In the genomic region with DNA sequence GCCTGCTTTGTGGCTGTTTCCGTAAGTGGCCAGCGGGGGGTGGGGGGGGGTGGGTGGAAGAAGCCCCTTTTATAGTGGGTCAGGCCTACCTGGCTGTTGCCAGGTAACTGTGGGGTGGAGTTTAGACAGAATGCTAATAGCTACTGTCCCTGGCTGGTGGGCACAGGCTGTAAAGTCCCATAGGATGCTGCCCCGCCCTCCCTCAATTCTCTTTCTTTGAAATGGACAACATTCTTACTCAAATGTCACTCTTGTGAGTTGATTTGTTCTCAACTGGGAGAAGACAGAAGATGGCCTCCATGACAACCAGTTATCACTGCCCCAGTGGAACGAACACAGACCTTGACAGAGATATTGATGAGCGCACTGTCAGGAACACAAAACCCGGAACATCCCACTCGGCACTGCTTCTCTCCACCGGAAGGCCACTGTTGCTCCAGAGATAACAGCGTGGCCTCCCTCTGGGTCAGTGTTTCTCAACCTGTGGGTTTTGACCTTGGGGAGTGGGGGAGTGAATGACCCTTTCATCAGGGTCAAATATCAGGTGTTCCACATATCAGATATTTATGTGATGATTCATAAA, we compare ENCODE assay signal across 29 mouse cellular contexts. TPM values are rescaled to one million over a fixed set of nuclear protein-coding genes. Genes with fewer than 3 reads are reported as not detected.
DNase-seq lines count a peak whose midpoint lies in the region; ATAC-seq lines count a peak whose summit lies in the region.
"Had no signal": no experiment of that assay in that cellular context is flagged by ENCODE, and none has a peak within 500 bp of the region (broad histone marks: within the 10 kb centered on the region; RNA-seq: fewer than 3 reads in every experiment).

No protein-coding gene starts in this region.

- WGBS in liver, embryonic 15.5 days (ENCODE audit: insufficient replicate concordance): 47% methylated on average over 9 of the region's 9 CpGs
- WGBS in forebrain, embryonic 10.5 days: 79% methylated on average over 9 of the region's 9 CpGs

- H3K9me3 ChIP-seq in liver, embryonic 15.5 days (replicated peaks): no peaks in the 10 kb centered on the region
- no peaks in the 10 kb centered on the region for H3K9me3 ChIP-seq in forebrain, embryonic 10.5 days
- H3K9me3 ChIP-seq: embryonic facial prominence, embryonic 10.5 days; embryonic facial prominence, embryonic 13.5 days; forebrain, embryonic 12.5 days; forebrain, embryonic 15.5 days; heart, embryonic 12.5 days; heart, embryonic 15.5 days had no signal

- ATAC-seq in liver, embryonic 15.5 days (ENCODE audit: insufficient read depth): 0 out of 2 replicates have a peak, but pooled peaks have one; percentile 37
- 0 out of 2 replicates have a peak, but pooled peaks have one; percentile 23 for ATAC-seq in erythroid progenitor cell, adult 5-6 weeks (replicated peaks; ENCODE audit: low FRiP score, poor library complexity, severe bottlenecking)
- no peak for ATAC-seq in megakaryocyte, adult 5-6 weeks (ENCODE audit: poor library complexity, severe bottlenecking)
- no peak for ATAC-seq in erythroblast, adult 5-6 weeks (replicated peaks; ENCODE audit: low FRiP score, poor library complexity, severe bottlenecking)
- ATAC-seq: forebrain, embryonic 15.5 days; hindbrain, postnatal 0 days; inflammation-experienced regulatory T-cells, adult 6 months; intestine, embryonic 16.5 days had no signal

- H3K36me3 ChIP-seq in liver, embryonic 15.5 days (replicated peaks): no peaks in the 10 kb centered on the region
- H3K36me3 ChIP-seq in forebrain, embryonic 10.5 days (replicated peaks): no peaks in the 10 kb centered on the region
- H3K36me3 ChIP-seq: embryonic facial prominence, embryonic 10.5 days; embryonic facial prominence, embryonic 13.5 days; forebrain, embryonic 12.5 days; forebrain, embryonic 15.5 days; heart, embryonic 12.5 days had no signal

- DNase-seq in liver (no peak), MEL-GATA-1-ER (ENCODE audit: extremely low read depth, low read depth) (peak; percentile 43)
- no peak for DNase-seq in forebrain, embryonic 10.5 days (ENCODE audit: extremely low spot score, low spot score)
- DNase-seq: adrenal gland, adult 2 months; adrenal gland, postnatal 14 days; cerebellum, adult 11 months; cerebellum, adult 2 months; cerebellum, adult 9-11 months; cerebellum, postnatal 25 days; embryo, embryonic 11 days; gastrocnemius, postnatal 25 days; heart, adult 18-20 months; heart, postnatal 10 days; heart, postnatal 36 days had no signal

- H3K4me2 ChIP-seq in liver, embryonic 15.5 days: no peak overlapping the region
- H3K4me2 ChIP-seq: embryonic facial prominence, embryonic 13.5 days; forebrain, embryonic 12.5 days; forebrain, embryonic 15.5 days; heart, embryonic 12.5 days; heart, embryonic 15.5 days; hindbrain, embryonic 14.5 days had no signal

- peaks cover 4% of the 10 kb centered on the region; the same call in 1 of the 2 replicates for H3K4me1 ChIP-seq in liver, embryonic 15.5 days (replicated peaks)
- no peaks in the 10 kb centered on the region for H3K4me1 ChIP-seq in forebrain, embryonic 10.5 days
- H3K4me1 ChIP-seq: embryonic facial prominence, embryonic 10.5 days; forebrain, embryonic 12.5 days had no signal

- no peak overlapping the region for H3K4me3 ChIP-seq in liver, embryonic 15.5 days (replicated peaks)
- no peak overlapping the region for H3K4me3 ChIP-seq in forebrain, embryonic 10.5 days
- H3K4me3 ChIP-seq: embryonic facial prominence, embryonic 10.5 days; embryonic facial prominence, embryonic 13.5 days; forebrain, embryonic 12.5 days; forebrain, embryonic 15.5 days; heart, embryonic 12.5 days; heart, embryonic 15.5 days had no signal

- H3K9ac ChIP-seq in liver, embryonic 15.5 days: no peak overlapping the region
- H3K9ac ChIP-seq: embryonic facial prominence, embryonic 13.5 days; forebrain, embryonic 12.5 days; forebrain, embryonic 15.5 days; heart, embryonic 12.5 days; heart, embryonic 15.5 days; hindbrain, embryonic 14.5 days had no signal

- no peaks in the 10 kb centered on the region for H3K27me3 ChIP-seq in liver, embryonic 15.5 days
- no peaks in the 10 kb centered on the region for H3K27me3 ChIP-seq in forebrain, embryonic 10.5 days (ENCODE audit: poor library complexity, severe bottlenecking)
- H3K27me3 ChIP-seq: embryonic facial prominence, embryonic 13.5 days; forebrain, embryonic 12.5 days; forebrain, embryonic 15.5 days; heart, embryonic 12.5 days; heart, embryonic 15.5 days had no signal

- no peak overlapping the region for H3K27ac ChIP-seq in liver, embryonic 15.5 days (replicated peaks)
- no peak overlapping the region for H3K27ac ChIP-seq in forebrain, embryonic 10.5 days
- H3K27ac ChIP-seq: embryonic facial prominence, embryonic 10.5 days; embryonic facial prominence, embryonic 13.5 days; forebrain, embryonic 12.5 days; forebrain, embryonic 15.5 days; heart, embryonic 15.5 days; hindbrain, embryonic 14.5 days; hindbrain, postnatal 0 days had no signal

RNA-seq across cellular contexts. Expression of gene Golga5, which starts 36.3 kb away (rescaled TPM):
- polyA plus RNA-seq in liver, embryonic 15.5 days (2015; fragmentation: Nextera tagmentation; extraction: Ambion mirVana): 12.5 and 12.6 TPM in 2 replicates
- 11.9 and 15.9 TPM in 2 replicates for total RNA-seq in erythroid progenitor cell, adult 5-6 weeks (2015; ENCODE audit: low replicate concordance)
- 20.3 and 20.7 TPM in 2 replicates for total RNA-seq in erythroid progenitor cell, adult 5-6 weeks (2017; ENCODE audit: low replicate concordance)
- total RNA-seq in megakaryocyte, adult 5-6 weeks (2015): 24.1 and 26.3 TPM in 2 replicates
- 67.6 and 87.1 TPM in 2 replicates for total RNA-seq in megakaryocyte, adult 5-6 weeks (2017)
- 13.2 and 15.0 TPM in 2 replicates for total RNA-seq in erythroblast, adult 5-6 weeks (2015; ENCODE audit: low replicate concordance)
- 15.6 and 29.0 TPM in 2 replicates for total RNA-seq in erythroblast, adult 5-6 weeks (2017; ENCODE audit: low replicate concordance)
- 25.0 and 26.3 TPM in 2 replicates for polyA plus RNA-seq in forebrain, embryonic 10.5 days (2016; fragmentation: Nextera tagmentation; extraction: Ambion mirVana)

RNA-seq across cellular contexts. Expression of gene Chga, which starts 49.5 kb away (rescaled TPM):
- polyA plus RNA-seq in liver, embryonic 15.5 days (2015; fragmentation: Nextera tagmentation; extraction: Ambion mirVana): 2.5 and 2.6 TPM in 2 replicates
- not detected in 2 replicates for total RNA-seq in erythroid progenitor cell, adult 5-6 weeks (2015; ENCODE audit: low replicate concordance)
- not detected in 2 replicates for total RNA-seq in erythroid progenitor cell, adult 5-6 weeks (2017; ENCODE audit: low replicate concordance)
- total RNA-seq in megakaryocyte, adult 5-6 weeks (2015): not detected in 2 replicates
- total RNA-seq in megakaryocyte, adult 5-6 weeks (2017): not detected in 2 replicates
- total RNA-seq in erythroblast, adult 5-6 weeks (2015; ENCODE audit: low replicate concordance): not detected in 2 replicates
- not detected in 2 replicates for total RNA-seq in erythroblast, adult 5-6 weeks (2017; ENCODE audit: low replicate concordance)
- 6.7 and 9.2 TPM in 2 replicates for polyA plus RNA-seq in forebrain, embryonic 10.5 days (2016; fragmentation: Nextera tagmentation; extraction: Ambion mirVana)
- total RNA-seq: gastrocnemius, adult 8-10 months; gastrocnemius, postnatal 25 days; heart, adult 18-20 months; heart, postnatal 10 days; heart, postnatal 36 days had no signal

Comparison
In these comparisons a context has a peak if more than half of its experiments do, and no peak if none do; other contexts are left out.
1. ATAC-seq: peak in liver, embryonic 15.5 days (single experiment) and erythroid progenitor cell, adult 5-6 weeks (single experiment); none in megakaryocyte, adult 5-6 weeks (single experiment) and erythroblast, adult 5-6 weeks (single experiment).